Mouse (Mus musculus): ENCODE results near the gene Nav2. TPM values are rescaled to one million over a fixed set of nuclear protein-coding genes. Genes with fewer than 3 reads are reported as not detected.

Gene Nav2
- polyA plus RNA-seq, 1 experiment from 2014 or later = 34.2 TPM

DNA sequence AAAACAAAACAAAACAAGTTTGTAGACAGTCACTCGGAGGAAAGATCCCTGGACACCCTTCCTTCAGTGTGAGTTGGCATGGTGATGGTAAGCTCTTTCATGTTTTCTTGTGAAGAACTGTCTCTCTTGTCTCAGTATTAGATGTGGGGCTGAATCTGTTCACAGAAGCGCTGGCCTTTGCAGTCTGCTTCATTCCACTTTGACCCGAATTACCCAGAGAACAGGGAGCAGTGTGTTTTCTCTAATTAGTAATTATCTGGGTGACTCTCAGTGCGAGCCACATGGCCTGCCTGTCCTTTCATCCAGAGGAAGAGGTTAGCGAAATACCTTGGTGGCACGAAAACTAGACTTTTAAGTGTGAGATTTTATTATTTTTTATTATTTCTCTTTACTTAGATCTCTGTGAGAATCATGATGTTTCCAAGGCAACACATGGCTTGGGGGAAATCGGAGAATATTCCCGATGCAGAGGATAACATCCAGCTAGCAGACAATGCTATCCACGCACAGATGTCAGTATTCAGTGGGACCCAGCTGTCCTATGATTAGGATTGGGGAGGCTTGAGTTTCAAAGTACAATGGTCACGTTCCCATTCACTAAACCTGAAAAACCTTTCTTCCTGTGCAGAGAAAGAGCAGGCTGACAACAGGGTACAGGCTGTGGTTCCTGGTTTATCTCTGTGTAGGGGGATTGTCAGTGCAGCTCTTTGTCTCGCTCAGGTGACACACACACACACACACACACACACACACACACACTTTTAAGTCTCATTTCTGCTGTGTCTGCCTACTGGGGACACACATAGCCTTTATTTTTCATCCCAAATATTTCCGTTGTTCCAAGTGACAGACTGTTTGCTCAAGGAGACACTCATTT, 6.4 kb downstream of the Nav2 start:
- H3K4me1 ChIP-seq (ENCODE audit: control insufficient read depth, insufficient read depth, low read length) = peaks cover 4% of the 10 kb centered on the region; the same call in 1 of the 2 replicates
- WGBS = 75% methylated on average over 12 of the region's 12 CpGs
- no peaks in the 10 kb centered on the region for H3K27me3 ChIP-seq (ENCODE audit: control insufficient read depth, insufficient read depth, low read length)
- H3K9ac ChIP-seq (ENCODE audit: low read length) = no peak overlapping the region
- H3K27ac ChIP-seq (ENCODE audit: low read length) = no peak overlapping the region
- no peak overlapping the region for H3K4me3 ChIP-seq (ENCODE audit: low read length)
- no peak overlapping the region for H3K4me2 ChIP-seq (ENCODE audit: low read depth, low read length)
- H3K36me3 ChIP-seq (ENCODE audit: control insufficient read depth, insufficient read depth) = no peaks in the 10 kb centered on the region
- ATAC-seq (replicated peaks; ENCODE audit: extremely low read depth, insufficient read depth, low FRiP score) = no peak
- no peaks in the 10 kb centered on the region for H3K9me3 ChIP-seq (replicated peaks; ENCODE audit: control insufficient read depth, low read length)

DNA sequence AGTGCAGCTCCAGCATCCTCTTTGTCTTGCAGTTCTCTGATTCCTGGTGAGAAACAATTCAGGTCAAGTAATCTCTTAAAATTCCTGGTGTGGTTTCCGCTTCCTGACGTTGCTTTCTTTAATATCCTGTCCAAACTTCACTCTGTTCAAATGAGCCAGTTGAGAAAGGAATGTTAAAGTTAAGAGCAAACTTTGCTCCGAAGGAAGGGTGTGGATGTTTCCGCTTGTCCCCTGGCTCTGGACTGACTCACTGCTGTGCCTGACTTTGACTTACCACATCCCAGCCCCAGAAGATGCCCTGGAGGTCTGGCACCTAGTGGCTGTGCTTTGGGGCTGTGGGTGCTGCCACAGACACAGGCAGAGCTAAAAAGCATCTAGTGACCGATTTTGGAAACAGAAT, 8.9 kb downstream of the Nav2 start:
- ATAC-seq (replicated peaks; ENCODE audit: extremely low read depth, insufficient read depth, low FRiP score) = peak; percentile 45
- peak overlapping the region; percentile 26; the same call in 1 of the 2 replicates for H3K27ac ChIP-seq (ENCODE audit: low read length)
- no peak overlapping the region for H3K4me3 ChIP-seq (ENCODE audit: low read length)
- H3K9ac ChIP-seq (ENCODE audit: low read length) = no peak overlapping the region
- no peak overlapping the region for H3K4me2 ChIP-seq (ENCODE audit: low read depth, low read length)
- no peaks in the 10 kb centered on the region for H3K36me3 ChIP-seq (ENCODE audit: control insufficient read depth, insufficient read depth)
- 28% methylated on average over 5 of the region's 5 CpGs for WGBS
- peaks cover 4% of the 10 kb centered on the region; the same call in 1 of the 2 replicates for H3K4me1 ChIP-seq (ENCODE audit: control insufficient read depth, insufficient read depth, low read length)
- H3K27me3 ChIP-seq (ENCODE audit: control insufficient read depth, insufficient read depth, low read length) = no peaks in the 10 kb centered on the region
- no peaks in the 10 kb centered on the region for H3K9me3 ChIP-seq (replicated peaks; ENCODE audit: control insufficient read depth, low read length)

DNA sequence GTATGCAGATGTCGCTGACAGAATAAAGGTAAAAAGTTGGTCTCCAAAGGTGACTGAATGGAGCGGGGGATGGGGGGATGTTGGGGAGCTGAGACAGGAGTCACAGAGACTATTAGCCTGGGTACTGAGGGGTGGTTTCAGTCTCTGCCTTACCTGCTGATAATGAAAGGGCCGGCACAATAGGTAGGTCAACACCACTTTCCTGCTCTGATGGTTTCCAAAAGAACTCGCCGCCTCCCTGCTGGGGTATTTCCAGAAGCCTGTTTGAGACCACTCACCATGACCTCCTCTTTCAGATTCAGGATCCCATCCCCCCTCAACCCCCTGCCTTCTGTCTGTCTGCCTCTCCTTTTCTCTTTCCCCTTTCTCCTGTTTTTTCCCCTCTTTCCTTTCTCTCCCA, 9.5 kb downstream of the Nav2 start:
- no peaks in the 10 kb centered on the region for H3K27me3 ChIP-seq (ENCODE audit: control insufficient read depth, insufficient read depth, low read length)
- H3K27ac ChIP-seq (ENCODE audit: low read length) = peak overlapping the region; percentile 26; the same call in 1 of the 2 replicates
- H3K4me3 ChIP-seq (ENCODE audit: low read length) = no peak overlapping the region
- no peaks in the 10 kb centered on the region for H3K36me3 ChIP-seq (ENCODE audit: control insufficient read depth, insufficient read depth)
- no peak for ATAC-seq (replicated peaks; ENCODE audit: extremely low read depth, insufficient read depth, low FRiP score)
- 45% methylated on average over 5 of the region's 5 CpGs for WGBS
- H3K9ac ChIP-seq (ENCODE audit: low read length) = no peak overlapping the region
- H3K4me1 ChIP-seq (ENCODE audit: control insufficient read depth, insufficient read depth, low read length) = peaks cover 4% of the 10 kb centered on the region; the same call in 1 of the 2 replicates
- H3K4me2 ChIP-seq (ENCODE audit: low read depth, low read length) = no peak overlapping the region
- no peaks in the 10 kb centered on the region for H3K9me3 ChIP-seq (replicated peaks; ENCODE audit: control insufficient read depth, low read length)

DNA sequence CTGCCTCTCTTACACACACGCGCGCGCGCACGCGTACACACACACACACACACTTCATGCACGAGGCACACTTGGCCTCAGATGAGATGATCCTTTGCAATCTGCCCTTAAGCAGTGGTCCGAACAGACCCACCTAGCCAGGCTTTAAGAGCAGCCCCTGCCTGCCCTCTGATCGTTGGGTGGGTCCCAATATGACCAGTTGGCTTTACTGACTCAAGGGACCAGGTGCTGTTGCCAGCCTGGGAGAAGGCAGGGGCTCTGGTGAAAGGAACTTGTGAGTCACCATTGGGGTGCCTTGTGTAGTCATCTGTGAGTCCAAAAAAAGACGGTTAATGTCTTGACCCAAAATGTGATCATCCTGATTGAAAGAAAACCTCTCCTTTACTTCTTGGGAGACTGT, 9.9 kb downstream of the Nav2 start:
- 66% methylated on average over 11 of the region's 11 CpGs for WGBS
- H3K4me1 ChIP-seq (ENCODE audit: control insufficient read depth, insufficient read depth, low read length) = peaks cover 4% of the 10 kb centered on the region; the same call in 1 of the 2 replicates
- no peak overlapping the region for H3K27ac ChIP-seq (ENCODE audit: low read length)
- H3K4me3 ChIP-seq (ENCODE audit: low read length) = no peak overlapping the region
- ATAC-seq (replicated peaks; ENCODE audit: extremely low read depth, insufficient read depth, low FRiP score) = no peak
- no peaks in the 10 kb centered on the region for H3K27me3 ChIP-seq (ENCODE audit: control insufficient read depth, insufficient read depth, low read length)
- no peak overlapping the region for H3K4me2 ChIP-seq (ENCODE audit: low read depth, low read length)
- H3K9me3 ChIP-seq (replicated peaks; ENCODE audit: control insufficient read depth, low read length) = no peaks in the 10 kb centered on the region
- H3K36me3 ChIP-seq (ENCODE audit: control insufficient read depth, insufficient read depth) = no peaks in the 10 kb centered on the region
- no peak overlapping the region for H3K9ac ChIP-seq (ENCODE audit: low read length)

DNA sequence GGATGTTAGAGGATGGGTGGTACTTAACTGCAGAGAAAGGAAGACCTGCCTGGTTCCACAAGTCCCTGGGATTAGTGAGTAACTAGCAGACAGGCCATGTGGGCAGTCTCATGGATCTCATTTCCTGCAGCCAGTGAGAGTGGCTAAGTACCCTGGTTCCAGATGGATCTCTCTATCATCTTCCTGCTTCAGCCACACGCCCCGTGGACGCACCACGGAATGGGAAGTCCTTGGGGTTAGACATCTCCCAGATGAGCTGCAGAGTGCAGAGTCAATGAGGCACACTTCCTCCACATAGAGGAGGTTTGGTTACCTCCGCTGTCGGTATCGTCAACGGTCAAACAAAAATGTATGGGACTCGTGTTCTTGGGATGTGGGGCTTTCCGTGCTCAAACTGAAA, 15.1 kb downstream of the Nav2 start:
- Histone ChIP-seq H3K27me3 (ENCODE audit: control insufficient read depth, insufficient read depth, low read length) (no peaks in the 10 kb centered on the region), H3K36me3 (ENCODE audit: control insufficient read depth, insufficient read depth) (no peaks in the 10 kb centered on the region), H3K27ac (ENCODE audit: low read length) (no peak overlapping the region), H3K4me1 (ENCODE audit: control insufficient read depth, insufficient read depth, low read length) (peaks cover 10% of the 10 kb centered on the region), H3K9ac (ENCODE audit: low read length) (no peak overlapping the region), H3K9me3 (replicated peaks; ENCODE audit: control insufficient read depth, low read length) (no peaks in the 10 kb centered on the region), H3K4me3 (ENCODE audit: low read length) (no peak overlapping the region), H3K4me2 (ENCODE audit: low read depth, low read length) (no peak overlapping the region)
- 71% methylated on average over 10 of the region's 10 CpGs for WGBS
- no peak for ATAC-seq (replicated peaks; ENCODE audit: extremely low read depth, insufficient read depth, low FRiP score)

DNA sequence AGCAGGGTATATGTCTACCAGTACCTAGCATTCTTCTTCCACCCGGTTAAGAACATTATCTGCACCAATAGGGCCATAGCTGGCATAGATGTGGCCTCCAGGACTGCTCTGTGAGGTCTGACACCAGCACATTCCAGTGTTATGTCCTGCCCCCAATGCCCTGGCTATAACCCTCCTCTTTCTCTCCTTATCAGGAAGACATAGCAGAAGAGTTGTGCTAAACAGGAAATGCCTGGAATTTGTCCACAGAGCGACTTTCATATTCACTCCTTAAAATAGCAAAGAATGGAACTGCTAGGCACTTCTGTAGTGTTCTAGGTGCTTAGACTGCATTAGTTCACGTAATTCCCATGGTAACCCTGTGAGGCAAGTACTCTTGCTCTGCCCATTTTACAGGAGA, 16.7 kb downstream of the Nav2 start:
- Histone ChIP-seq H3K4me1 (ENCODE audit: control insufficient read depth, insufficient read depth, low read length) (peaks cover 10% of the 10 kb centered on the region), H3K4me3 (ENCODE audit: low read length) (no peak overlapping the region), H3K36me3 (ENCODE audit: control insufficient read depth, insufficient read depth) (no peaks in the 10 kb centered on the region), H3K27ac (ENCODE audit: low read length) (peak overlapping the region; percentile 60), H3K4me2 (ENCODE audit: low read depth, low read length) (no peak overlapping the region), H3K9ac (ENCODE audit: low read length) (no peak overlapping the region), H3K9me3 (replicated peaks; ENCODE audit: control insufficient read depth, low read length) (no peaks in the 10 kb centered on the region), H3K27me3 (ENCODE audit: control insufficient read depth, insufficient read depth, low read length) (no peaks in the 10 kb centered on the region)
- peak; percentile 68 for ATAC-seq (replicated peaks; ENCODE audit: extremely low read depth, insufficient read depth, low FRiP score)
- WGBS = 18% methylated on average over 3 of the region's 3 CpGs

DNA sequence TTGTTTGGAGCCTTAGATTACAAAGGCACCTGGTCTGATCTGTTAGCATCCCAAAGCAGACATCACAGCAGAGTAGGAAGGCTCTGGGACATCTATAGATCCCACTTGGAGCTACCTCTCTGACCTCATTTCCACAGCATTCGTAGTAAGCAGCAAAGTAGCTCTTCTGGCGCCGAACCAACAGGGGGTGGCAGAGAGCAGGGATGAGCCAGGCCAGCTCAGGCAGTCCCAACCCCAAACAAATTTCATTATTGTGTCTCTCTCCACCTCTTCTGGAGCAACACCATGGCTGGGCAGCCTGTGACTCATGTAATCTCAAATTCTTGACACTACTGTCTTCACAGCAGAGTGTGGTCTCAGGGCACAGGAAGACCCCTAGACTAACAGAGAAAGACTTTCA, 19.8 kb downstream of the Nav2 start:
- ATAC-seq (replicated peaks; ENCODE audit: extremely low read depth, insufficient read depth, low FRiP score) = peak; percentile 58; the same call in 1 of the 2 replicates
- Histone ChIP-seq H3K4me2 (ENCODE audit: low read depth, low read length) (no peak overlapping the region), H3K36me3 (ENCODE audit: control insufficient read depth, insufficient read depth) (no peaks in the 10 kb centered on the region), H3K27ac (ENCODE audit: low read length) (no peak overlapping the region), H3K27me3 (ENCODE audit: control insufficient read depth, insufficient read depth, low read length) (no peaks in the 10 kb centered on the region), H3K9me3 (replicated peaks; ENCODE audit: control insufficient read depth, low read length) (no peaks in the 10 kb centered on the region), H3K4me3 (ENCODE audit: low read length) (no peak overlapping the region), H3K9ac (ENCODE audit: low read length) (no peak overlapping the region), H3K4me1 (ENCODE audit: control insufficient read depth, insufficient read depth, low read length) (peaks cover 10% of the 10 kb centered on the region)
- 7% methylated on average over 3 of the region's 3 CpGs for WGBS

DNA sequence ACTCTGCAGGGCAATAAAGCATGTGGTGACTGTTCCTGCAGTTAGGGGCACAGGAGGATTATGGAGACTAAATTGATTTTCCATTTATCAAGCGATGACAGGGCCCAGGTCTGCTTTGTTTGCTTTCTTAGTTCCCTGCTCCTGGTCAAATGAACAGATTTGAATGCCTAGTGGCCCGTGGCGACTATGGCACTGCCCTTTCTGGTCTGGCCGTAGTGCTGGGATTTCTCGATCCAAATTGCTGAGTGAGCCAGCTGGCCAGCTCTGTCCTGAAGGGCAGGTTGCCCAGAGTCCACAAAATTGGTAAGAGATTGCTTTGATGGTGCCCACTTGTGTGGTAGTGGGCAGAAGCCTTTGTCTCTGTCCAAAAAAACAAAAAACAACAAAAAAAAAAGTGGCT, 21.9 kb downstream of the Nav2 start:
- Histone ChIP-seq H3K4me2 (ENCODE audit: low read depth, low read length) (no peak overlapping the region), H3K4me3 (ENCODE audit: low read length) (no peak overlapping the region), H3K27ac (ENCODE audit: low read length) (no peak overlapping the region), H3K36me3 (ENCODE audit: control insufficient read depth, insufficient read depth) (no peaks in the 10 kb centered on the region), H3K9me3 (replicated peaks; ENCODE audit: control insufficient read depth, low read length) (no peaks in the 10 kb centered on the region), H3K4me1 (ENCODE audit: control insufficient read depth, insufficient read depth, low read length) (peaks cover 3% of the 10 kb centered on the region), H3K9ac (ENCODE audit: low read length) (no peak overlapping the region), H3K27me3 (ENCODE audit: control insufficient read depth, insufficient read depth, low read length) (no peaks in the 10 kb centered on the region)
- 71% methylated on average over 5 of the region's 5 CpGs for WGBS
- ATAC-seq (replicated peaks; ENCODE audit: extremely low read depth, insufficient read depth, low FRiP score) = no peak

DNA sequence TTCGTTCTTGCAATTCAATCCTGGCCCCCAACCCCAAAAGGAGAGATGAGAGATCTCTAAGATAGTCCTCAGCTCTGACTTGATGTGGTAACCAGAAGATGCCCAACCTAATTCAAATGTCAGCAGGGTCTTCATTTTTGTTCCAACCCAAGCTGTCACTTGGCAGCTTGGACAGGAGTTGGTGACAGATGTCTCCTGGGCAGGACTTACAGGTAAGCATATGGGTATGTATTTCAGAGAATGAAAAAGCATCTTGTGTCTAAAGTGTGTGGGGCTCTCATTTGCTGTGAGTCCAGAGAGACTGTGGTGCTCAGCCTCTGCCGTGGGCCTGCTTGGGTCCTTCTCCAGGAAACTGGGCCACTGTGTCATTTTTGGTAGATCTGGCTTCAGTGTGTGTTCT, 23.6 kb downstream of the Nav2 start:
- whole genome bisulfite sequencing = 81% methylated on average over 2 of the region's 2 CpGs
- H3K27ac ChIP-seq (ENCODE audit: low read length) = no peak overlapping the region
- no peaks in the 10 kb centered on the region for H3K4me1 ChIP-seq (ENCODE audit: control insufficient read depth, insufficient read depth, low read length)
- no peaks in the 10 kb centered on the region for H3K27me3 ChIP-seq (ENCODE audit: control insufficient read depth, insufficient read depth, low read length)
- no peaks in the 10 kb centered on the region for H3K36me3 ChIP-seq (ENCODE audit: control insufficient read depth, insufficient read depth)
- H3K4me3 ChIP-seq (ENCODE audit: low read length) = no peak overlapping the region
- H3K9ac ChIP-seq (ENCODE audit: low read length) = no peak overlapping the region
- no peak overlapping the region for H3K4me2 ChIP-seq (ENCODE audit: low read depth, low read length)
- no peak for ATAC-seq (replicated peaks; ENCODE audit: extremely low read depth, insufficient read depth, low FRiP score)
- no peaks in the 10 kb centered on the region for H3K9me3 ChIP-seq (replicated peaks; ENCODE audit: control insufficient read depth, low read length)

Data from heart, embryonic 16.5 days (tissue).